Mouse (Mus musculus) CH12.LX (cell line): ENCODE data around the gene Xpo4. TPM values are rescaled to one million over a fixed set of nuclear protein-coding genes. Genes with fewer than 3 reads are reported as not detected.

ENCODE experiments used
- DNase-seq: peaks from one replicate; pipeline ENCODE4 v3.0.0-alpha.2; 2013; ENCODE audit errors: extremely low read depth
- H3K27ac ChIP-seq: 2 replicates; pipeline ENCODE4 v1.5.1; 2012; ENCODE audit warnings: low read depth, mild to moderate bottlenecking, control low read depth, moderate library complexity; ENCODE audit not compliant: insufficient read depth
- H3K27me3 ChIP-seq: replicated peaks from 2 replicates; pipeline ENCODE3; 2012; ENCODE audit warnings: inconsistent platforms
- H3K36me3 ChIP-seq, 2 experiments: replicated peaks in 1 of 2; 2 replicates each; pipeline versions ENCODE3 to v1.6.1; 2012; ENCODE audit warnings: inconsistent platforms in 1 of 2, low read length in 1 of 2, mild to moderate bottlenecking in 1 of 2, mixed read lengths in 1 of 2, moderate library complexity in 1 of 2; ENCODE audit not compliant: control insufficient read depth in 1 of 2, insufficient read depth in 1 of 2
- H3K4me1 ChIP-seq, 2 experiments: 2 replicates each; pipeline ENCODE4 v1.6.1; 2012; ENCODE audit warnings: inconsistent platforms in 1 of 2, moderate library complexity in 1 of 2; ENCODE audit not compliant: insufficient read depth in 2 of 2, control insufficient read depth in 1 of 2
- H3K4me2 ChIP-seq: 2 replicates; pipeline ENCODE4 v1.6.1; 2012; ENCODE audit warnings: low read depth, mild to moderate bottlenecking, control low read depth; ENCODE audit not compliant: poor library complexity, insufficient read depth, severe bottlenecking
- H3K4me3 ChIP-seq, 3 experiments: fragments of 150-350 bp in 1 of 3; sonication (generic) in 1 of 3; replicated peaks in 1 of 3; 2 replicates each; pipeline versions ENCODE3 to v1.5.1; 2011 to 2012; ENCODE audit warnings: low read depth in 2 of 3, low read length in 2 of 3, mild to moderate bottlenecking in 2 of 3, moderate library complexity in 2 of 3, control low read depth in 1 of 3, improper control_type of control experiment in 1 of 3, inconsistent platforms in 1 of 3, mixed read lengths in 1 of 3; ENCODE audit not compliant: poor library complexity in 1 of 3
- H3K79me2 ChIP-seq: replicated peaks from 2 replicates; pipeline ENCODE4 v1.6.1; 2012; ENCODE audit warnings: mild to moderate bottlenecking, moderate library complexity; ENCODE audit not compliant: control insufficient read depth, poor library complexity, insufficient read depth, severe bottlenecking; ENCODE audit errors: extremely low read depth
- H3K9ac ChIP-seq: 2 replicates; pipeline ENCODE4 v1.6.1; 2012; ENCODE audit warnings: low read depth, mild to moderate bottlenecking, control low read depth, moderate library complexity; ENCODE audit not compliant: insufficient read depth
- H3K9me3 ChIP-seq: replicated peaks from 2 replicates; pipeline ENCODE3; 2012; ENCODE audit warnings: low read length, inconsistent platforms, mixed read lengths
- BHLHE40 ChIP-seq: IDR thresholded peaks from 2 replicates; pipeline ENCODE4 v1.6.1; 2011; ENCODE audit warnings: mild to moderate bottlenecking, low read depth, low read length, improper control_type of control experiment
- CTCF ChIP-seq, 2 experiments: IDR thresholded peaks in 1 of 2; conservative IDR thresholded peaks in 1 of 2; 2 replicates each; pipeline ENCODE4 v1.5.1; 2011 to 2012; ENCODE audit warnings: low read depth in 2 of 2, low read length in 2 of 2, improper control_type of control experiment in 1 of 2, inconsistent platforms in 1 of 2, mild to moderate bottlenecking in 1 of 2, moderate library complexity in 1 of 2
- E2F4 ChIP-seq: IDR thresholded peaks from 2 replicates; pipeline ENCODE4 v1.6.1; 2011; ENCODE audit warnings: low read depth, low read length, improper control_type of control experiment; ENCODE audit not compliant: insufficient replicate concordance
- EP300 ChIP-seq: IDR thresholded peaks from 2 replicates; pipeline ENCODE4 v1.6.1; 2011; ENCODE audit warnings: low read length, improper control_type of control experiment
- ETS1 ChIP-seq: conservative IDR thresholded peaks from 2 replicates; pipeline ENCODE4 v1.6.1; 2012; ENCODE audit warnings: low read depth, mild to moderate bottlenecking, inconsistent platforms, low read length, improper control_type of control experiment, moderate library complexity
- GABPA ChIP-seq: IDR thresholded peaks from 2 replicates; pipeline ENCODE4 v1.6.1; 2012; ENCODE audit warnings: low read depth, low read length, improper control_type of control experiment, inconsistent platforms; ENCODE audit not compliant: insufficient replicate concordance
- HCFC1 ChIP-seq: IDR thresholded peaks from 2 replicates; pipeline ENCODE4 v1.6.1; 2012; ENCODE audit warnings: low read depth, mild to moderate bottlenecking, inconsistent platforms, low read length, improper control_type of control experiment
- IRF4 ChIP-seq: IDR thresholded peaks from 2 replicates; pipeline ENCODE4 v1.6.1; 2014; ENCODE audit warnings: low read depth, mild to moderate bottlenecking, inconsistent platforms, low read length, improper control_type of control experiment
- JUND ChIP-seq: conservative IDR thresholded peaks from 2 replicates; pipeline ENCODE4 v1.6.1; 2011; ENCODE audit warnings: low read depth, low read length, improper control_type of control experiment
- KAT2A ChIP-seq: IDR thresholded peaks from 2 replicates; pipeline ENCODE4 v1.6.1; 2012; ENCODE audit warnings: low read length, improper control_type of control experiment, inconsistent platforms; ENCODE audit not compliant: insufficient replicate concordance
- MAFK ChIP-seq: IDR thresholded peaks from 2 replicates; pipeline ENCODE4 v1.6.1; 2011; ENCODE audit warnings: low read length, improper control_type of control experiment; ENCODE audit not compliant: insufficient replicate concordance
- MAZ ChIP-seq: IDR thresholded peaks from 2 replicates; pipeline ENCODE4 v1.6.1; 2012; ENCODE audit warnings: low read depth, mild to moderate bottlenecking, inconsistent platforms, low read length, improper control_type of control experiment, moderate library complexity
- MXI1 ChIP-seq: IDR thresholded peaks from 2 replicates; pipeline ENCODE4 v1.6.1; 2011; ENCODE audit warnings: mild to moderate bottlenecking, low read depth, low read length, improper control_type of control experiment
- MYC ChIP-seq: IDR thresholded peaks from 2 replicates; pipeline ENCODE4 v1.6.1; 2011; ENCODE audit warnings: low read depth, mild to moderate bottlenecking, improper control_type of control experiment, low read length
- POLR2AphosphoS2 ChIP-seq: IDR thresholded peaks from 2 replicates; pipeline ENCODE4 v1.6.1; 2011; ENCODE audit warnings: low read depth, low read length, improper control_type of control experiment
- RCOR1 ChIP-seq: conservative IDR thresholded peaks from 2 replicates; pipeline ENCODE4 v1.6.1; 2012; ENCODE audit warnings: low read depth, mild to moderate bottlenecking, inconsistent platforms, low read length, improper control_type of control experiment
- SIN3A ChIP-seq: IDR thresholded peaks from 2 replicates; pipeline ENCODE4 v1.6.1; 2012; ENCODE audit warnings: low read length, improper control_type of control experiment, inconsistent platforms
- SMC3 ChIP-seq: IDR thresholded peaks from 2 replicates; pipeline ENCODE4 v1.6.1; 2011; ENCODE audit warnings: low read depth, low read length, improper control_type of control experiment
- TBP ChIP-seq: conservative IDR thresholded peaks from 2 replicates; pipeline ENCODE4 v1.6.1; 2011; ENCODE audit warnings: low read depth, low read length, improper control_type of control experiment
- ZC3H11A ChIP-seq: IDR thresholded peaks from 2 replicates; pipeline ENCODE4 v1.6.1; 2012; ENCODE audit warnings: low read depth, mild to moderate bottlenecking, inconsistent platforms, low read length, improper control_type of control experiment
- ZMIZ1 ChIP-seq: IDR thresholded peaks from 2 replicates; pipeline ENCODE4 v1.6.1; 2012; ENCODE audit warnings: low read depth, mild to moderate bottlenecking, inconsistent platforms, low read length, improper control_type of control experiment
- ZNF384 ChIP-seq: IDR thresholded peaks from 2 replicates; pipeline ENCODE4 v1.6.1; 2012; ENCODE audit warnings: low read depth, low read length, improper control_type of control experiment, inconsistent platforms
- dilution Hi-C: fragments of 300-500 bp; cut with MboI; formaldehyde crosslinking; loops from 2 replicates; pipeline ENCODE4 v1.14.3; 2020; ENCODE audit warnings: low sequenced_read_pairs; ENCODE audit not compliant: extremely low pct_unique_long_range_greater_than_20kb, extremely low pct_ligation_motif_present
- in situ Hi-C: fragments of 300-500 bp; cut with MboI; formaldehyde crosslinking; loops from 3 replicates; pipeline ENCODE4 v1.14.3; 2019; ENCODE audit warnings: low sequenced_read_pairs, low pct_ligation_motif_present, low pct_unique_long_range_greater_than_20kb, mixed read lengths
- polyA plus RNA-seq: library from polyadenylated mRNA; unstranded; fragments of >175 nt; gene quantifications from 2 replicates; pipeline ENCODE4 v1.2.1, GENCODE M21; 2012; ENCODE audit warnings: low read depth; ENCODE audit not compliant: insufficient read length
- total RNA-seq, 2 experiments: library from RNA; depleted of rRNA; stranded (reverse); fragments of 300-350 nt in 1 of 2; fragments of >200 nt in 1 of 2; gene quantifications; 2 replicates each; pipeline ENCODE4 v1.2.3; 2012 to 2014

Gene Xpo4
- total and polyA plus RNA-seq, 3 experiments: 30.2 to 47.3 (median 43.0) TPM

DNA sequence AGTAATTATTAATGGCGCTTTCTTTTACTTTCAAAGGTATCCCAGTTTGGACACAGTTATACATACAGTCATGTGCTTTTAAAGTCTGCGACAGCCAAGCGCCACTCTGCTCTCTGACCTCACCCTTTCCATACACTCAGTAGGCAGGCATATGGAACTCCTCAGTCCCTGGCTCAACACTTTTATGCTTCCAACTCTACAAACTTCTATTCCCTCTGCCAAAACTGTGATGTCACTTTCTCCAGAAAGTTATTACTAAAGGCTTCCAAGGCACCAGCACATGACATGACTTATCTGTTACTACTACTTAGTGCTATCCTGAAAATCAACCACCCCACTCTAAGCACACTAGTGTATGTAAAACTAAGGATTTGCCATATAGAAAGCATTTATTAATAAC, 26.1 kb downstream of the Xpo4 start:
- Histone ChIP-seq H3K9me3 (no peaks in the 10 kb centered on the region), H3K36me3 (peaks cover 15 to 79% of the 10 kb centered on the region in 2 experiments), H3K4me1 (no peaks in the 10 kb centered on the region), H3K9ac (no peak overlapping the region), H3K4me3 (no peak overlapping the region)
- in situ Hi-C loops (no loop called here), dilution Hi-C loops (no loop called here)
- no peak for DNase-seq
- no peak for TF ChIP-seq KAT2A
- no peak for TF ChIP-seq BHLHE40
- TF ChIP-seq ETS1: no peak
- no peak for TF ChIP-seq EP300
- no peak for TF ChIP-seq CTCF (conservative IDR thresholded peaks at IDR 0.05 in 1 of 2, IDR thresholded peaks at IDR 0.05 in 1 of 2; ENCODE audit: low read depth in 2 of 2, low read length in 2 of 2)
- no peak for TF ChIP-seq MAFK
- TF ChIP-seq, all 38 proteins: peak for 0
- H3K4me2 ChIP-seq: no peak overlapping the region
- H3K79me2 ChIP-seq: peaks cover 11% of the 10 kb centered on the region
- no peaks in the 10 kb centered on the region for H3K27me3 ChIP-seq
- no peak overlapping the region for H3K27ac ChIP-seq

DNA sequence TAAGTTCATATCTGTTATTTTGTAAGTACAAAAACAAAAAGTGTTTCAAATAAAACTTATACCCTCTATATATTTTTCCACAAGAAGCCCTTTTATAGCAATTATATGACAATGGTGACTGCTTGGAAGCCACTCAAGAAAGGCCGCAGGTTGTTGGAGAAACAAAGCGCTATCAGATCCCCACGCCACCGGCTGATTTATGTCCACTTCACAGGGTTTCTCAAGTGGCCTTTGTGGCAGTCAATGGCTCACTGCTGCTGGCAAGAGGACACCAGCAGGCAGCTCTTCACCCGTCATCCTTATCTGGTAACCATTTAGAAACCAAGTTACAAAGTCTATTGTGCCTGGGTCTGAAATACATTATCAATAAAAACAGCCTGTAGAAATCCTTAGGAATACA, 31.1 kb downstream of the Xpo4 start:
- no peak for TF ChIP-seq ZC3H11A
- TF ChIP-seq SIN3A: no peak
- TF ChIP-seq E2F4: no peak
- TF ChIP-seq RCOR1: no peak
- no peak for TF ChIP-seq HCFC1
- TF ChIP-seq KAT2A: no peak
- TF ChIP-seq BHLHE40: no peak
- TF ChIP-seq MYC: no peak
- TF ChIP-seq ETS1: no peak
- TF ChIP-seq POLR2AphosphoS2: no peak
- H3K4me1 ChIP-seq: no peaks in the 10 kb centered on the region
- no peaks in the 10 kb centered on the region for H3K9me3 ChIP-seq
- dilution Hi-C loops: no loop called here
- H3K9ac ChIP-seq: no peak overlapping the region
- no peak overlapping the region for H3K4me2 ChIP-seq
- peaks cover 2% of the 10 kb centered on the region; the same call in 1 of the 2 replicates for H3K79me2 ChIP-seq
- in situ Hi-C loops: no loop called here
- H3K27me3 ChIP-seq: no peaks in the 10 kb centered on the region
- peaks cover 12 to 69% of the 10 kb centered on the region in 2 experiments for H3K36me3 ChIP-seq
- DNase-seq: no peak
- no peak overlapping the region for H3K4me3 ChIP-seq
- no peak overlapping the region for H3K27ac ChIP-seq

DNA sequence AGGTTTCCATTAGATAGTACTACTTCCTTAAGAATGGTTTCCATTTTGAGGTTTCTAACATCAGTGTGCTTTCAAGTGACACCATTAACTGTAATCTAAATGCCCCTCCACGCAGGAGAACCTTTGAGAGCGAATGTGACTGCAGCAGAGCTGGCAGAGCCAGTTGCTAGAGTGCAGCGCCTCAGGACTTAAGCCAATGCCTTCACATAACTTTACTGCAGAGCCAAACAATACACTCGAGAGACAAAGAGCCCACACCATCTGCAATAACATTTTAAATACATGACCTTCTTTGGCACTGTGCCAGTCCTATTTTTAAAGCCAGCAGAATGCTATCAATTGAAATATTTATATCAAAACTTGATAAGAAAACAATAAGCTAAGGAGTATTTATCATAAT, 35.6 kb downstream of the Xpo4 start:
- Histone ChIP-seq H3K4me1 (no peaks in the 10 kb centered on the region), H3K79me2 (0 out of 2 replicates have a peak, but pooled peaks cover 2% of the 10 kb centered on the region)
- TF ChIP-seq MAFK (no peak), E2F4 (no peak), BHLHE40 (no peak), GABPA (no peak), EP300 (no peak), IRF4 (no peak), SIN3A (no peak), JUND (no peak), ZNF384 (no peak), MYC (no peak), TBP (no peak), MXI1 (no peak), SMC3 (no peak), ZMIZ1 (no peak), MAZ (no peak), HCFC1 (no peak)
- TF ChIP-seq, all 38 proteins: peak for 0
- dilution Hi-C loops (no loop called here), in situ Hi-C loops (no loop called here)
- Histone ChIP-seq H3K9ac (no peak overlapping the region), H3K27me3 (no peaks in the 10 kb centered on the region), H3K9me3 (no peaks in the 10 kb centered on the region), H3K4me2 (no peak overlapping the region), H3K4me3 (no peak overlapping the region), H3K27ac (no peak overlapping the region), H3K36me3 (peaks cover 27 to 72% of the 10 kb centered on the region in 2 experiments)
- DNase-seq: no peak
